Mouse (Mus musculus) forelimb bud, embryonic 11.5 days (tissue): ENCODE data around the gene Lgsn.

Source experiments
- DNase-seq: peaks from one replicate; pipeline ENCODE4 v3.0.0-alpha.2; 2012; ENCODE audit warnings: low read depth, low spot score

Gene Lgsn

GRCm38 (mm10) chr1:31176101-31176500 is at the start of gene Lgsn:
Gene Lgsn, plus strand, starts transcription at chr1:31176401.
- no peak for DNase-seq

- DNase-seq, result no peak
Observed at GRCm38 (mm10) chr1:31138387-31138786, 37.8 kb upstream of the Lgsn start.

- DNase-seq, result no peak
Observed at GRCm38 (mm10) chr1:31142288-31143094, 33.7 kb upstream of the Lgsn start.

GRCm38 (mm10) chr1:31143571-31143970 is 32.6 kb upstream of the Lgsn start:
- no peak for DNase-seq

GRCm38 (mm10) chr1:31149671-31150070 is 26.5 kb upstream of the Lgsn start:
- peak; percentile 65 for DNase-seq

GRCm38 (mm10) chr1:31150546-31150945 is 25.7 kb upstream of the Lgsn start:
- no peak for DNase-seq

- DNase-seq, result no peak
Observed at GRCm38 (mm10) chr1:31152799-31153426, 23.3 kb upstream of the Lgsn start.

- peak; percentile 47 for DNase-seq
Observed at GRCm38 (mm10) chr1:31153793-31154349, 22.3 kb upstream of the Lgsn start.

GRCm38 (mm10) chr1:31156185-31156584 is 20.0 kb upstream of the Lgsn start:
- DNase-seq, result no peak

- no peak for DNase-seq
Observed at GRCm38 (mm10) chr1:31156884-31157283, 19.3 kb upstream of the Lgsn start.

GRCm38 (mm10) chr1:31164527-31165189 is 11.5 kb upstream of the Lgsn start:
- no peak for DNase-seq

GRCm38 (mm10) chr1:31165326-31166121 is 10.7 kb upstream of the Lgsn start:
- DNase-seq, result no peak

- no peak for DNase-seq
Observed at GRCm38 (mm10) chr1:31175401-31175800, 800 bp upstream of the Lgsn start.

- no peak for DNase-seq
Observed at GRCm38 (mm10) chr1:31178264-31178663, 2.1 kb downstream of the Lgsn start.

- DNase-seq, result no peak
Observed at GRCm38 (mm10) chr1:31190237-31190866, 14.2 kb downstream of the Lgsn start.

- DNase-seq, result no peak
Observed at GRCm38 (mm10) chr1:31195633-31196032, 19.4 kb downstream of the Lgsn start.

- DNase-seq, result no peak
Observed at GRCm38 (mm10) chr1:31196959-31197358, 20.8 kb downstream of the Lgsn start.

GRCm38 (mm10) chr1:31203771-31204170 is 27.6 kb downstream of the Lgsn start:
- no peak for DNase-seq

- no peak for DNase-seq
Observed at GRCm38 (mm10) chr1:31205346-31205745, 29.1 kb downstream of the Lgsn start.

- DNase-seq, result no peak
Observed at GRCm38 (mm10) chr1:31205770-31206169, 29.6 kb downstream of the Lgsn start.

GRCm38 (mm10) chr1:31210144-31210543 is 33.9 kb downstream of the Lgsn start:
- peak; percentile 67 for DNase-seq
